Mouse (Mus musculus) ES-Bruce4 (cell line): ENCODE data around the gene Trib3. TPM values are rescaled to one million over a fixed set of nuclear protein-coding genes. Genes with fewer than 3 reads are reported as not detected.

Source experiments
- H3K27ac ChIP-seq: 2 replicates; pipeline ENCODE4 v1.5.1; 2012; ENCODE audit warnings: low read length, inconsistent platforms; ENCODE audit not compliant: insufficient read depth
- H3K27me3 ChIP-seq: 2 replicates; pipeline ENCODE4 v1.6.1; 2012; ENCODE audit warnings: mild to moderate bottlenecking, low read length, inconsistent platforms; ENCODE audit not compliant: control insufficient read depth, poor library complexity, insufficient read depth, severe bottlenecking
- H3K36me3 ChIP-seq: 2 replicates; pipeline ENCODE4 v1.6.1; 2012; ENCODE audit warnings: inconsistent platforms, mild to moderate bottlenecking, low read length, moderate library complexity; ENCODE audit not compliant: control insufficient read depth, poor library complexity, insufficient read depth, severe bottlenecking
- H3K4me1 ChIP-seq: one replicate; pipeline ENCODE4 v1.8.1; 2011; ENCODE audit warnings: low read length; ENCODE audit not compliant: control insufficient read depth, insufficient read depth
- H3K4me3 ChIP-seq: 2 replicates; pipeline ENCODE4 v1.5.1; 2011; ENCODE audit warnings: low read depth, mild to moderate bottlenecking, low read length
- H3K9ac ChIP-seq: 2 replicates; pipeline ENCODE4 v1.6.1; 2012; ENCODE audit warnings: low read depth, mild to moderate bottlenecking, inconsistent platforms; ENCODE audit not compliant: poor library complexity, severe bottlenecking
- H3K9me3 ChIP-seq: replicated peaks from 2 replicates; pipeline ENCODE4 v1.6.1; 2012; ENCODE audit warnings: mild to moderate bottlenecking, low read length, inconsistent platforms; ENCODE audit not compliant: control insufficient read depth, poor library complexity, insufficient read depth, severe bottlenecking
- CTCF ChIP-seq: IDR thresholded peaks from one replicate; pipeline ENCODE4 v1.8.1; 2011; ENCODE audit warnings: low read depth, low read length
- EP300 ChIP-seq: IDR thresholded peaks from 2 replicates; pipeline ENCODE4 v1.6.1; 2011; ENCODE audit warnings: low read depth, low read length; ENCODE audit not compliant: insufficient read depth
- POLR2A ChIP-seq: IDR thresholded peaks from one replicate; pipeline ENCODE4 v1.8.1; 2011; ENCODE audit warnings: low read length; ENCODE audit not compliant: insufficient read depth
- polyA plus RNA-seq: library from polyadenylated mRNA; stranded (reverse); fragments of >200 nt; gene quantifications from 2 replicates; pipeline ENCODE4 v1.2.4, GENCODE M21; 2011; ENCODE audit warnings: low read depth; ENCODE audit not compliant: missing spikeins, insufficient read depth, insufficient read length

The Trib3 gene
- polyA plus RNA-seq, 1 experiment, result 12.3 TPM

GRCm38 (mm10) chr2:152344361-152344760 lies 529 bp upstream of the Trib3 start:
- Histone ChIP-seq H3K9ac (peak overlapping the region; percentile 79), H3K4me1 (no peaks in the 10 kb centered on the region), H3K9me3 (no peaks in the 10 kb centered on the region), H3K4me3 (peak overlapping the region; percentile 63), H3K36me3 (no peaks in the 10 kb centered on the region; the same call in 1 of the 2 replicates), H3K27ac (peak overlapping the region; percentile 93), H3K27me3 (no peaks in the 10 kb centered on the region)
- TF ChIP-seq EP300 (no peak), POLR2A (no peak), CTCF (no peak)

- H3K9ac ChIP-seq, result peak overlapping the region; percentile 1; the same call in 1 of the 2 replicates
- H3K9me3 ChIP-seq, result no peaks in the 10 kb centered on the region
- H3K36me3 ChIP-seq, result peaks cover 14% of the 10 kb centered on the region
- TF ChIP-seq POLR2A, result no peak
- no peak for TF ChIP-seq EP300
- TF ChIP-seq CTCF, result no peak
- no peaks in the 10 kb centered on the region for H3K4me1 ChIP-seq
- H3K27me3 ChIP-seq, result no peaks in the 10 kb centered on the region
- H3K27ac ChIP-seq, result no peak overlapping the region
- peak overlapping the region; percentile 18; the same call in 1 of the 2 replicates for H3K4me3 ChIP-seq
Observed at GRCm38 (mm10) chr2:152339631-152340179, 4.1 kb downstream of the Trib3 start.

- no peak for TF ChIP-seq POLR2A
- TF ChIP-seq EP300, result no peak
- no peak for TF ChIP-seq CTCF
- Histone ChIP-seq H3K9ac (no peak overlapping the region), H3K36me3 (peaks cover 14% of the 10 kb centered on the region), H3K4me3 (no peak overlapping the region), H3K27me3 (no peaks in the 10 kb centered on the region), H3K27ac (no peak overlapping the region), H3K4me1 (no peaks in the 10 kb centered on the region), H3K9me3 (no peaks in the 10 kb centered on the region)
Observed at GRCm38 (mm10) chr2:152338319-152338718, 5.5 kb downstream of the Trib3 start.

GRCm38 (mm10) chr2:152337591-152338212 lies 6.1 kb downstream of the Trib3 start:
- no peak overlapping the region for H3K27ac ChIP-seq
- no peaks in the 10 kb centered on the region for H3K4me1 ChIP-seq
- H3K4me3 ChIP-seq, result no peak overlapping the region
- TF ChIP-seq EP300 (no peak), CTCF (no peak), POLR2A (no peak)
- peaks cover 14% of the 10 kb centered on the region for H3K36me3 ChIP-seq
- H3K27me3 ChIP-seq, result no peaks in the 10 kb centered on the region
- no peak overlapping the region for H3K9ac ChIP-seq
- no peaks in the 10 kb centered on the region for H3K9me3 ChIP-seq

GRCm38 (mm10) chr2:152336856-152337255 lies 7.0 kb downstream of the Trib3 start:
- no peaks in the 10 kb centered on the region for H3K27me3 ChIP-seq
- no peak for TF ChIP-seq POLR2A
- H3K9me3 ChIP-seq, result no peaks in the 10 kb centered on the region
- no peak overlapping the region for H3K9ac ChIP-seq
- H3K4me3 ChIP-seq, result no peak overlapping the region
- H3K36me3 ChIP-seq, result peaks cover 14% of the 10 kb centered on the region
- no peak overlapping the region for H3K27ac ChIP-seq
- no peaks in the 10 kb centered on the region for H3K4me1 ChIP-seq

- TF ChIP-seq POLR2A (no peak), EP300 (no peak), CTCF (no peak)
Observed at GRCm38 (mm10) chr2:152335289-152335820, 8.5 kb downstream of the Trib3 start.

More at GRCm38 (mm10) chr2:152335289-152335820, 8.5 kb downstream of the Trib3 start:
- Histone ChIP-seq H3K9ac (no peak overlapping the region), H3K27ac (no peak overlapping the region), H3K4me1 (peaks cover 2% of the 10 kb centered on the region), H3K36me3 (peaks cover 16% of the 10 kb centered on the region), H3K9me3 (no peaks in the 10 kb centered on the region), H3K4me3 (no peak overlapping the region), H3K27me3 (no peaks in the 10 kb centered on the region)
